Mouse (Mus musculus): Measurements from ENCODE around the gene 2410141K09Rik. TPM values are rescaled to one million over a fixed set of nuclear protein-coding genes. Genes with fewer than 3 reads are reported as not detected.

2410141K09Rik gene
- not detected in 2 replicates for polyA plus RNA-seq (2021; fragmentation: Nextera tagmentation)
- long read RNA-seq, experiment 1, result 0 reads
- long read RNA-seq, experiment 2, result 0 reads

GRCm38 (mm10) chr13:66441018-66441417 is at the start of gene 2410141K09Rik:
Gene 2410141K09Rik, minus strand, starts transcription at chr13:66441118.

Other genes with a start within 250 kb of the 2410141K09Rik start
- not detected in 2 replicates for gene Gm10772, start 213.5 kb downstream of the 2410141K09Rik start, polyA plus RNA-seq (2021; fragmentation: Nextera tagmentation)

Data from left cerebral cortex, adult 6 months (tissue).